Mouse (Mus musculus): ENCODE results near the gene Cfdp1.

DNA sequence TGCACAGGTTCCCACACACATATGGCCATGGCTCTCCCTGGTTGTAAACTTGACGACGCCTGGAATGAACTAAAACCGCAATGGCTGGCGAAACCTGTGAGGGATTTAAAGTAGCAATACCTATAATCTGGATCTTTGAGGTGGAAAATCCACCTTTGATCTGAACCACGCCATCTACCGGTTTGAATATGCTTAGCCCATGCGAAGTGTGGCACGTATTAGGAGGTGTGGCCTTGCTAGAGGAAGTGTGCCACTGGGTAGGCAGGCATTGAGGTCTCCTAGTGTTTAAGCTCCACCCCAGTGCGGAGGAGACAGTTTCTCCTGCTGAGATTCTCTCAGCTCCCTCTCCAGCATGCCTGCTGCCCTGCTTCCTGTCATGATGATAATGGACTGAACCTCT lies 23.6 kb upstream of the Cfdp1 start:
- TF ChIP-seq POLR2A (IDR thresholded peaks at IDR 0.05; ENCODE audit: borderline replicate concordance, insufficient read depth, low read length) (no peak), CTCF (IDR thresholded peaks at IDR 0.05; ENCODE audit: borderline replicate concordance, insufficient read depth, low read depth, low read length) (no peak)
